Mouse (Mus musculus): ENCODE results near the gene B9d1.

DNA sequence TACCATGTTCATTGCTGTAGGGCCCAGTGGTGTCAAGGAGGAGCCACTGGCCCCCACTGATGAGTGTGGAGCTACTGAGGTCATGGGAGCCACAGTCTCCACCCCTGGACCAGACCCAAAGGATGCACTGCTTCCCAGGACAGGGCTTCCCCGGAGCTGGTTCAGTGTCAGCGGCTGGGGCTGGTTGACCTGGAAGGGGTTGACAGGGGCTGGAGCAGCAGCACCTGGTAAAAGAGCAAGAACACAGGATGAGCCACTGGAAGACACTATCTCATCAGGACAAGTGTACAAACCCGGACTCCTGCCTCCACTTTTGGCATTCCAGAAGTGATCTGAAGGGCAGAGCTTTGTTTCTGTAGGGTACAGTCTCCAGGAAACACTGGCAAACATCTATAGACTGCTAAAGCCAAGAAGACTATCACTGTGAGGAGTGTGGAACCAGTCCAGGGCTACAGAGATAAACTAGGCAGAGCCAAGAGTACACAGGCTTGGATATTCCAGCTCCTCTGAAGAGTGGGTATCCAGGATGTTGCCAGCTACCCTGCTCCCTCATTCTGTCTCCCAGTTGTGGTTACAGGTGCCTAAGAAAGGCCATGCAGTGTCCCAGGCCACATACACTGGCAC is 14.7 kb downstream of the B9d1 start:
- TF ChIP-seq CTCF (IDR thresholded peaks at IDR 0.05) (no peak), POLR2A (IDR thresholded peaks at IDR 0.05; ENCODE audit: insufficient read depth, low read depth, low read length) (no peak), EP300 (IDR thresholded peaks at IDR 0.05; ENCODE audit: insufficient read depth, low read depth, low read length) (no peak)
